Mouse (Mus musculus): ENCODE measurements at regions not wholly inside any gene's neighbourhood (a gene's known extent, or its start where the extent isn't known, plus 50 kb on each side); places are given as distances from the start of the nearest gene placed in this dataset.
"Not testable (repeated sequence)": the region's sequence is repeated elsewhere in the genome, so short reads cannot be mapped to it uniquely, and the experiment has no call there.

GRCm38 (mm10) chr16:9016040-9016761 is 186.3 kb downstream of the 1810013L24Rik start:
- DNase-seq, result no peak

- DNase-seq, result no peak
Measured at GRCm38 (mm10) chr16:9016762-9017086, 186.8 kb downstream of the 1810013L24Rik start.

- DNase-seq, result no peak
Measured at GRCm38 (mm10) chr16:9030717-9031116, 200.8 kb downstream of the 1810013L24Rik start.

- no peak for DNase-seq
Measured at GRCm38 (mm10) chr16:9043271-9043670, 213.4 kb downstream of the 1810013L24Rik start.

GRCm38 (mm10) chr16:9046864-9047263 is 217.0 kb downstream of the 1810013L24Rik start:
- DNase-seq, result no peak

GRCm38 (mm10) chr16:9054415-9054814 is 224.5 kb downstream of the 1810013L24Rik start:
- no peak for DNase-seq

GRCm38 (mm10) chr16:9056430-9056829 is 226.5 kb downstream of the 1810013L24Rik start:
- no peak for DNase-seq

GRCm38 (mm10) chr16:9071526-9071925 is 241.6 kb downstream of the 1810013L24Rik start:
- DNase-seq, result no peak

GRCm38 (mm10) chr16:9071956-9072355 is 242.1 kb downstream of the 1810013L24Rik start:
- not testable (repeated sequence) for DNase-seq

GRCm38 (mm10) chr16:9074295-9074694 is 244.4 kb downstream of the 1810013L24Rik start:
- DNase-seq, result no peak

- no peak for DNase-seq
Measured at GRCm38 (mm10) chr16:9077451-9077850, 247.6 kb downstream of the 1810013L24Rik start.

GRCm38 (mm10) chr16:9078405-9078942 is 248.6 kb downstream of the 1810013L24Rik start:
- no peak for DNase-seq

GRCm38 (mm10) chr16:9083040-9083439 is 253.1 kb downstream of the 1810013L24Rik start:
- no peak for DNase-seq

GRCm38 (mm10) chr16:9083740-9084139 is 253.8 kb downstream of the 1810013L24Rik start:
- no peak for DNase-seq

- DNase-seq, result no peak
Measured at GRCm38 (mm10) chr16:9084581-9084980, 254.7 kb downstream of the 1810013L24Rik start.

- DNase-seq, result no peak
Measured at GRCm38 (mm10) chr16:9085133-9085532, 255.2 kb downstream of the 1810013L24Rik start.

- DNase-seq, result no peak
Measured at GRCm38 (mm10) chr16:9085977-9086376, 256.1 kb downstream of the 1810013L24Rik start.

GRCm38 (mm10) chr16:9091790-9092189 is 261.9 kb downstream of the 1810013L24Rik start:
- DNase-seq, result no peak

GRCm38 (mm10) chr16:9092191-9092848 is 262.4 kb downstream of the 1810013L24Rik start:
- DNase-seq, result no peak

- DNase-seq, result no peak
Measured at GRCm38 (mm10) chr16:9093593-9093992, 263.7 kb downstream of the 1810013L24Rik start.

- no peak for DNase-seq
Measured at GRCm38 (mm10) chr16:9094201-9094600, 264.3 kb downstream of the 1810013L24Rik start.

GRCm38 (mm10) chr16:9106211-9106610 is 276.3 kb downstream of the 1810013L24Rik start:
- DNase-seq, result no peak

- DNase-seq, result not testable (repeated sequence)
Measured at GRCm38 (mm10) chr16:9106676-9107075, 276.8 kb downstream of the 1810013L24Rik start.

- no peak for DNase-seq
Measured at GRCm38 (mm10) chr16:9113801-9114200, 283.9 kb downstream of the 1810013L24Rik start.

Data from right cerebral cortex, postnatal 25 days (tissue).